Mouse (Mus musculus) naive thymus-derived CD4-positive, alpha-beta T cell, adult 5 months (primary cell): ENCODE results near the gene Rab9. TPM values are rescaled to one million over a fixed set of nuclear protein-coding genes. Genes with fewer than 3 reads are reported as not detected.

Experiments used
- polyA plus RNA-seq: library from polyadenylated mRNA; unstranded; fragments of 100-300 nt; shearing (Covaris generic); gene quantifications from one replicate; pipeline ENCODE4 v1.2.1, GENCODE M21; 2017

The Rab9 gene
- polyA plus RNA-seq, result 29.7 TPM

GRCm38 (mm10) chrX:166479365-166479983 lies at the start of gene Rab9:
TSS of gene Rab9 (minus strand) at chrX:166479867.

GRCm38 (mm10) chrX:166518345-166518744 lies 38.7 kb upstream of the Rab9 start, which contains the start of gene Tceanc:
TSS of gene Tceanc (minus strand) at chrX:166518567.

GRCm38 (mm10) chrX:166440616-166441063 lies 39.0 kb downstream of the Rab9 start, which contains the start of gene Ofd1:
TSS of gene Ofd1 (minus strand) at chrX:166440704.

GRCm38 (mm10) chrX:166440036-166440615 lies 39.5 kb downstream of the Rab9 start, which contains the start of gene Trappc2:
TSS of gene Trappc2 (plus strand) at chrX:166440574.

Other genes with a start within 250 kb of the Rab9 start
- gene Gpm6b, start 241.0 kb downstream of the Rab9 start, polyA plus RNA-seq, result 0.26 TPM
- gene Trappc2, start 39.3 kb downstream of the Rab9 start, polyA plus RNA-seq, result 13.1 TPM
- 9.2 TPM for gene Ofd1, start 39.2 kb downstream of the Rab9 start, polyA plus RNA-seq
- gene Tceanc, start 38.7 kb upstream of the Rab9 start, polyA plus RNA-seq, result 3.7 TPM
- not detected for gene Egfl6, start 105.9 kb upstream of the Rab9 start, polyA plus RNA-seq